Mouse (Mus musculus): ENCODE results near the gene Ywhah. TPM values are rescaled to one million over a fixed set of nuclear protein-coding genes. Genes with fewer than 3 reads are reported as not detected.

The Ywhah gene
- total RNA-seq, 1 experiment = 99.0 TPM

DNA sequence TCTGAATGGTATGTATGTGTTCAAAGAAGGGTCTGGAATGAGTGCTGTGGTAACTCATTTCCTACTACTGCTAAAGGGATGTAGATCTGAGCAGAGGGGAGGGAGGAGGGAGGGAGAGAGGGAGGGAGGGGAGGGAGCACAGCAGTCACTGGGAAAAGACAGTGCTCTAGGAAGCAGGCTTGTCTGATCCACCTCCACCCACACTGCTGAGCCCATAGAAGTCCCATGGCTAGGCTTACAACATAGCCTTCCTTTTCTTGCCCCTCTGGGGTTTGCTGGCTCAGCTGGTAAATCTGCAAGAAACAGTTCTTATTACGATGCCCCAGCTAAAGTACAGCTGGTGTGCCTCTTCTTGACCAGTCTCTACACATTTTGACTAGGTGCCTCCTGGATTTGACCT is 30.7 kb upstream of the Ywhah start:
- peaks cover 0 to 3% of the 10 kb centered on the region in 2 experiments; a peak in 1 of 4 replicates for H3K4me1 ChIP-seq (ENCODE audit: control insufficient read depth in 2 of 2, insufficient read depth in 2 of 2, low read length in 2 of 2, poor library complexity in 1 of 2)
- TF ChIP-seq ZNF384 (IDR thresholded peaks at IDR 0.05; ENCODE audit: low read depth, low read length) = no peak
- no peak overlapping the region for H3K27ac ChIP-seq (ENCODE audit: insufficient read depth, low read depth, low read length, poor library complexity, severe bottlenecking)
- in situ Hi-C loops (cut with MboI; ENCODE audit: low sequenced_read_pairs in 2 of 2, unreplicated experiment in 2 of 2) = no loop called here
- peaks cover 11% of the 10 kb centered on the region; the same call in 1 of the 2 replicates for H3K36me3 ChIP-seq (ENCODE audit: control insufficient read depth, insufficient read depth, low read length, poor library complexity, severe bottlenecking)
- no peak overlapping the region for H3K9ac ChIP-seq (ENCODE audit: insufficient read depth, low read depth, low read length, poor library complexity, severe bottlenecking)
- no peaks in the 10 kb centered on the region for H3K9me3 ChIP-seq (ENCODE audit: control insufficient read depth, insufficient read depth, low read depth, low read length)
- DNase-seq (ENCODE audit: low read depth, low spot score) = no peak
- no peak overlapping the region for H3K4me3 ChIP-seq (ENCODE audit: insufficient read depth in 1 of 2, low read depth in 1 of 2, low read length in 2 of 2, poor library complexity in 1 of 2, severe bottlenecking in 1 of 2)

DNA sequence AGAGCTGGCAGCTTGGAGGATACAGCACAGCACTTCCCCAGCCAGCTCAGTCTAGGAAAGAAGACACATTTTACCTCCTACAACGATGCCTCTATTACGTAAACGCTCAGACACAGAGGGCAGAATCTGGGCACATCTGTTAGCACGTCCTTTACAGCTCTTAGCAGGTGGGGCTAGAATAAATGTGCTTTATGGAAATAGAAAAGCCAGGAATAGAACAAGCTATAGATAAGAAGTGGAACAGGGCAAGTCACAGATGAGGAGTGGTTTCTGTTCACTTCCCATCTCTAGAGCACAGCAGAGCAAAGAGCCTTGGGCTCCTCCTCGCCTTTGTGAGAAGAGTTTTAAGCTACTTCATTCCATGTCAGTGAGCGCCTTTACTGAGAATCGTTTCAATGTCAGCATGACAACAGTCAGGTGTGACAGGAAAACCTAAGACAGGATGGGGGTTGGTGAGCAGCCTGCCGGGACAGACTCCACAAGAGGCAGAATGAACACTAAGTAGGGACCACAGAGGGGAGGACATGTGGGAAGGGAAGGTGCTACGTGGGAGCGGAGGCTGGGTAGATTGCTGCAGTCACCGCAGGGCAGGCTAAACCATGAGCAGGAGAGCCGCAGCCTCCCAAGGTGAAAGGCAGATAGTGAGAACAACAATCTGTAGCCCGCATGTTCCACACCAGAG is 28.5 kb upstream of the Ywhah start:
- Histone ChIP-seq H3K9ac (ENCODE audit: insufficient read depth, low read depth, low read length, poor library complexity, severe bottlenecking) (no peak overlapping the region), H3K4me1 (ENCODE audit: control insufficient read depth in 2 of 2, insufficient read depth in 2 of 2, low read length in 2 of 2, poor library complexity in 1 of 2) (peaks cover 0 to 3% of the 10 kb centered on the region in 2 experiments; a peak in 1 of 4 replicates), H3K4me3 (ENCODE audit: insufficient read depth in 1 of 2, low read depth in 1 of 2, low read length in 2 of 2, poor library complexity in 1 of 2, severe bottlenecking in 1 of 2) (no peak overlapping the region), H3K9me3 (ENCODE audit: control insufficient read depth, insufficient read depth, low read depth, low read length) (no peaks in the 10 kb centered on the region), H3K36me3 (ENCODE audit: control insufficient read depth, insufficient read depth, low read length, poor library complexity, severe bottlenecking) (peaks cover 10% of the 10 kb centered on the region; the same call in 1 of the 2 replicates), H3K27ac (ENCODE audit: insufficient read depth, low read depth, low read length, poor library complexity, severe bottlenecking) (no peak overlapping the region)
- in situ Hi-C loops (cut with MboI; ENCODE audit: low sequenced_read_pairs in 2 of 2, unreplicated experiment in 2 of 2) = no loop called here
- TF ChIP-seq ZNF384 (IDR thresholded peaks at IDR 0.05; ENCODE audit: low read depth, low read length) = no peak
- TF ChIP-seq ZC3H11A (IDR thresholded peaks at IDR 0.05; ENCODE audit: borderline replicate concordance, low read depth, low read length) = no peak
- no peak for TF ChIP-seq CHD2 (IDR thresholded peaks at IDR 0.05; ENCODE audit: low read depth, low read length)
- no peak for TF ChIP-seq MAFK (IDR thresholded peaks at IDR 0.05; ENCODE audit: insufficient read depth, low read depth, low read length)
- no peak for TF ChIP-seq HCFC1 (IDR thresholded peaks at IDR 0.05; ENCODE audit: borderline replicate concordance, insufficient read depth, low read length)
- DNase-seq (ENCODE audit: low read depth, low spot score) = no peak

DNA sequence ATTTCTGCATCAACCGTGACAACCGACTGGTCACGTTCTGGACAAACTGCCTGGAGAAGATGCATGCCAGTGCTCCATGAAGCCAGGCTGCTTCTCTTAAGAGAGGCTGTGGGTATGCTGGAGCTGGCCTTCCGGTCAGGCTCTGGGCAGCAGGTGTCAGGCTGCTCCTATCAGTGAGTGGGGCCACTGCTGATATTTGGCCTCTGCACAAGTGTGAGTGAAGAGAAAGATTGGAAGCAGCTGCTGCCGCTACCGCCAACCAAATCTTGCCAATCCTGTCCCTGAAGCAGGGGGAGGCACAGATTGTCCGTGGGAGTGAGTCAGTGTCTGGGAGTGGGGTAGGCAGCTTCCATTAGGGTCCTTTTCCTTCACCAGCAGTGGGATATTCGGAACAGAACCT is 27.5 kb upstream of the Ywhah start:
- TF ChIP-seq HCFC1 (IDR thresholded peaks at IDR 0.05; ENCODE audit: borderline replicate concordance, insufficient read depth, low read length) (no peak), MAFK (IDR thresholded peaks at IDR 0.05; ENCODE audit: insufficient read depth, low read depth, low read length) (no peak), CHD2 (IDR thresholded peaks at IDR 0.05; ENCODE audit: low read depth, low read length) (no peak), ZNF384 (IDR thresholded peaks at IDR 0.05; ENCODE audit: low read depth, low read length) (no peak), ZC3H11A (IDR thresholded peaks at IDR 0.05; ENCODE audit: borderline replicate concordance, low read depth, low read length) (no peak)
- no peak overlapping the region for H3K27ac ChIP-seq (ENCODE audit: insufficient read depth, low read depth, low read length, poor library complexity, severe bottlenecking)
- H3K4me1 ChIP-seq (ENCODE audit: control insufficient read depth in 2 of 2, insufficient read depth in 2 of 2, low read length in 2 of 2, poor library complexity in 1 of 2) = peaks cover 0 to 3% of the 10 kb centered on the region in 2 experiments; a peak in 1 of 4 replicates
- H3K4me3 ChIP-seq (ENCODE audit: insufficient read depth in 1 of 2, low read depth in 1 of 2, low read length in 2 of 2, poor library complexity in 1 of 2, severe bottlenecking in 1 of 2) = no peak overlapping the region
- in situ Hi-C loops (cut with MboI; ENCODE audit: low sequenced_read_pairs in 2 of 2, unreplicated experiment in 2 of 2) = no loop called here
- H3K9me3 ChIP-seq (ENCODE audit: control insufficient read depth, insufficient read depth, low read depth, low read length) = no peaks in the 10 kb centered on the region
- H3K36me3 ChIP-seq (ENCODE audit: control insufficient read depth, insufficient read depth, low read length, poor library complexity, severe bottlenecking) = peaks cover 10% of the 10 kb centered on the region; the same call in 1 of the 2 replicates
- DNase-seq (ENCODE audit: low read depth, low spot score) = no peak
- H3K9ac ChIP-seq (ENCODE audit: insufficient read depth, low read depth, low read length, poor library complexity, severe bottlenecking) = no peak overlapping the region

DNA sequence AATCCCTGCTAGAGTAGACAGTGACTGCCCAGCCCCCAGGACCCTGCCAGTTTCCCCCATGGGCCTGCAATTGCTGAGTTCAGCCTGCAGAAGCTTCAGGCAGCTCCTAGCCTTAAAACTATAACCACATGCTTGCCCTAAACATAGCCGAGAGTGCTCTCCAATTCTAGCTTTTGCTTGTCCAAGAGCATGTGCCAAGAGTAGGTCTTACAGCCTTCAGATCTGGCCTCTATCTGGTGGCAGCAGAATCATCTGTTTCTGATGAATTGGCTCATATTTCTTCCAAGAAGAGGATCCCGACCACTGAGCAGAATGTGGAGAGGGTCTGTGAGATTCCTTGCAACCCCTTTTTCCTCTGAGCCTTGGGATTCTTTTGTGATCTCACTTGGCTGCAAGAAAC is 24.1 kb upstream of the Ywhah start:
- Histone ChIP-seq H3K27ac (ENCODE audit: insufficient read depth, low read depth, low read length, poor library complexity, severe bottlenecking) (no peak overlapping the region), H3K4me3 (ENCODE audit: insufficient read depth in 1 of 2, low read depth in 1 of 2, low read length in 2 of 2, poor library complexity in 1 of 2, severe bottlenecking in 1 of 2) (no peak overlapping the region), H3K4me1 (ENCODE audit: control insufficient read depth in 2 of 2, insufficient read depth in 2 of 2, low read length in 2 of 2, poor library complexity in 1 of 2) (peaks cover 0 to 3% of the 10 kb centered on the region in 2 experiments; a peak in 1 of 4 replicates), H3K9ac (ENCODE audit: insufficient read depth, low read depth, low read length, poor library complexity, severe bottlenecking) (no peak overlapping the region), H3K36me3 (ENCODE audit: control insufficient read depth, insufficient read depth, low read length, poor library complexity, severe bottlenecking) (peaks cover 5% of the 10 kb centered on the region; the same call in 1 of the 2 replicates), H3K9me3 (ENCODE audit: control insufficient read depth, insufficient read depth, low read depth, low read length) (no peaks in the 10 kb centered on the region)
- no peak for DNase-seq (ENCODE audit: low read depth, low spot score)
- TF ChIP-seq ZNF384 (IDR thresholded peaks at IDR 0.05; ENCODE audit: low read depth, low read length) (no peak), ZC3H11A (IDR thresholded peaks at IDR 0.05; ENCODE audit: borderline replicate concordance, low read depth, low read length) (no peak), HCFC1 (IDR thresholded peaks at IDR 0.05; ENCODE audit: borderline replicate concordance, insufficient read depth, low read length) (no peak), CHD2 (IDR thresholded peaks at IDR 0.05; ENCODE audit: low read depth, low read length) (no peak), MAFK (IDR thresholded peaks at IDR 0.05; ENCODE audit: insufficient read depth, low read depth, low read length) (no peak)
- in situ Hi-C loops (cut with MboI; ENCODE audit: low sequenced_read_pairs in 2 of 2, unreplicated experiment in 2 of 2) = no loop called here

All from ES-E14 (cell line).